Comparison of ENCODE assay signal across 8 mouse cellular contexts in the genomic region with DNA sequence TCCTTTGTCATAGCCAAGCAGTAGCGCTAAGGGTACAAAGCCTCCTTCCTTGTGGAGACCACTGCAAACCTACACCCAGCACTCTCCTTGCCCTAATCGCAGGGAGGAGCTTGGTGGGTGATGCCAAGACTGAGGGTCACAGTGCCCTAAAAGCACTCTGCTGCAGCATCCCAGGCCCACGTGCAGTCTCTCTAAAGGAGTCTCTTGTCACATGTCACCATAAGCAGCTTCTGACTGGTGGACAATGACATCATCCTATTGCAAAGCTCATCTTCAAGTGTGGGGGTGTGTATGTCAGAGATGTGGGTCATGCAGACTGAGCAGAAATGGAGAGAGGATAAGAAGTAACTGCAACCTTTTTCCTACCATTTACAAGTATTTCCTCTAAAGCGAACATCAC. TPM values are rescaled to one million over a fixed set of nuclear protein-coding genes. Genes with fewer than 3 reads are reported as not detected.
DNase-seq lines count a peak whose midpoint lies in the region; ATAC-seq and TF ChIP-seq lines count a peak whose summit lies in the region.

No protein-coding gene starts in this region.

- H3K9me3 ChIP-seq in heart, postnatal 0 days (replicated peaks; ENCODE audit: control insufficient read depth, low read length), result no peaks in the 10 kb centered on the region
- H3K9me3 ChIP-seq in hindbrain, postnatal 0 days (ENCODE audit: low read length), result no peaks in the 10 kb centered on the region
- H3K9me3 ChIP-seq in neural tube, embryonic 14.5 days (ENCODE audit: control insufficient read depth, low read length), result no peaks in the 10 kb centered on the region
- H3K9me3 ChIP-seq in kidney, embryonic 14.5 days (ENCODE audit: control insufficient read depth, low read length), result no peaks in the 10 kb centered on the region

- intact Hi-C loops in heart, adult 2 months (cut with DNase I), result no loop called here

- no peak for TF ChIP-seq EP300 in heart, postnatal 0 days (IDR thresholded peaks at IDR 0.05; ENCODE audit: low read depth)
- no peak for TF ChIP-seq EP300 in heart, adult 2 months (IDR thresholded peaks at IDR 0.05; ENCODE audit: insufficient read depth, low read depth, low read length)

- no peak overlapping the region for H3K27ac ChIP-seq in heart, postnatal 0 days (ENCODE audit: low read depth)
- H3K27ac ChIP-seq in heart, adult 2 months, result no peak overlapping the region
- peak overlapping the region; percentile 70 for H3K27ac ChIP-seq in hindbrain, postnatal 0 days
- no peak overlapping the region for H3K27ac ChIP-seq in neural tube, embryonic 14.5 days (ENCODE audit: low read depth, low read length)
- H3K27ac ChIP-seq in kidney, embryonic 14.5 days (ENCODE audit: low read depth, low read length), result no peak overlapping the region

- H3K27me3 ChIP-seq in heart, postnatal 0 days (ENCODE audit: control insufficient read depth, insufficient read depth, low read length), result no peaks in the 10 kb centered on the region
- no peaks in the 10 kb centered on the region for H3K27me3 ChIP-seq in heart, adult 2 months (ENCODE audit: control insufficient read depth, insufficient read depth, low read length)
- H3K27me3 ChIP-seq in hindbrain, postnatal 0 days (ENCODE audit: insufficient read depth, low read length), result no peaks in the 10 kb centered on the region
- peaks cover 2% of the 10 kb centered on the region; the same call in 1 of the 2 replicates for H3K27me3 ChIP-seq in neural tube, embryonic 14.5 days (ENCODE audit: control insufficient read depth, insufficient read depth, low read length)
- no peaks in the 10 kb centered on the region for H3K27me3 ChIP-seq in kidney, embryonic 14.5 days (ENCODE audit: control insufficient read depth, insufficient read depth, low read length)

- H3K4me1 ChIP-seq in heart, postnatal 0 days (ENCODE audit: control insufficient read depth, insufficient read depth), result peaks cover 28% of the 10 kb centered on the region
- H3K4me1 ChIP-seq in heart, adult 2 months (ENCODE audit: control insufficient read depth, insufficient read depth, low read length), result peaks cover 17% of the 10 kb centered on the region
- H3K4me1 ChIP-seq in hindbrain, postnatal 0 days (ENCODE audit: insufficient read depth, low read length), result peaks cover 22% of the 10 kb centered on the region
- peaks cover 34% of the 10 kb centered on the region for H3K4me1 ChIP-seq in neural tube, embryonic 14.5 days (ENCODE audit: control insufficient read depth, insufficient read depth, low read length)
- H3K4me1 ChIP-seq in kidney, embryonic 14.5 days (ENCODE audit: control insufficient read depth, insufficient read depth, low read length), result peaks cover 25% of the 10 kb centered on the region

- no peak for TF ChIP-seq POLR2A in heart, adult 2 months (IDR thresholded peaks at IDR 0.05; ENCODE audit: insufficient read depth, low read depth, low read length)

- no peaks in the 10 kb centered on the region for H3K79me2 ChIP-seq in heart, adult 2 months (replicated peaks; ENCODE audit: control insufficient read depth, insufficient read depth, low read length)

- ATAC-seq in heart, postnatal 0 days (ENCODE audit: insufficient read depth, low read depth), result no peak
- ATAC-seq in hindbrain, postnatal 0 days, result peak; percentile 71
- no peak for ATAC-seq in neural tube, embryonic 14.5 days (ENCODE audit: low read depth)
- ATAC-seq in kidney, embryonic 14.5 days (ENCODE audit: low FRiP score, low TSS enrichment), result no peak

- H3K36me3 ChIP-seq in heart, postnatal 0 days (replicated peaks; ENCODE audit: control insufficient read depth, insufficient read depth, low read length), result peaks cover 39% of the 10 kb centered on the region
- H3K36me3 ChIP-seq in heart, adult 2 months (ENCODE audit: control insufficient read depth, insufficient read depth, low read length), result no peaks in the 10 kb centered on the region
- H3K36me3 ChIP-seq in hindbrain, postnatal 0 days (ENCODE audit: insufficient read depth, low read length), result peaks cover 34% of the 10 kb centered on the region
- H3K36me3 ChIP-seq in neural tube, embryonic 14.5 days (ENCODE audit: control insufficient read depth, insufficient read depth, low read length), result peaks cover 34% of the 10 kb centered on the region
- H3K36me3 ChIP-seq in kidney, embryonic 14.5 days (ENCODE audit: control insufficient read depth, insufficient read depth, low read length), result peaks cover 39% of the 10 kb centered on the region

- TF ChIP-seq CTCF in heart, postnatal 0 days (IDR thresholded peaks at IDR 0.05; ENCODE audit: low read depth), result no peak
- no peak for TF ChIP-seq CTCF in heart, adult 2 months (IDR thresholded peaks at IDR 0.05)
- no peak for TF ChIP-seq CTCF in hindbrain, postnatal 0 days (IDR thresholded peaks at IDR 0.05; ENCODE audit: low read depth)

- WGBS in heart, postnatal 0 days, result 64% methylated on average over 4 of the region's 4 CpGs
- 73% methylated on average over 4 of the region's 4 CpGs for WGBS in heart, adult 2 months
- WGBS in hindbrain, postnatal 0 days, result 45% methylated on average over 4 of the region's 4 CpGs
- 68% methylated on average over 4 of the region's 4 CpGs for WGBS in neural tube, embryonic 14.5 days
- 76% methylated on average over 4 of the region's 4 CpGs for WGBS in kidney, embryonic 14.5 days

- no peak overlapping the region; the same call in 1 of the 2 replicates for H3K9ac ChIP-seq in heart, postnatal 0 days (replicated peaks; ENCODE audit: low read depth, low read length)
- H3K9ac ChIP-seq in heart, adult 2 months (ENCODE audit: low read depth, low read length), result no peak overlapping the region
- H3K9ac ChIP-seq in hindbrain, postnatal 0 days (replicated peaks; ENCODE audit: low read length), result peak overlapping the region; percentile 67
- H3K9ac ChIP-seq in neural tube, embryonic 14.5 days (replicated peaks; ENCODE audit: low read depth, low read length), result no peak overlapping the region
- H3K9ac ChIP-seq in kidney, embryonic 14.5 days (ENCODE audit: low read depth, low read length), result no peak overlapping the region

- H3K4me2 ChIP-seq in heart, postnatal 0 days (ENCODE audit: low read depth, low read length), result peak overlapping the region; percentile 96
- H3K4me2 ChIP-seq in hindbrain, postnatal 0 days (ENCODE audit: low read depth, low read length), result peak overlapping the region; percentile 73
- H3K4me2 ChIP-seq in neural tube, embryonic 14.5 days (ENCODE audit: low read depth, low read length), result peak overlapping the region; percentile 96
- H3K4me2 ChIP-seq in kidney, embryonic 14.5 days (replicated peaks; ENCODE audit: low read depth, low read length), result no peak overlapping the region

- peak; percentile 61 for DNase-seq in heart, postnatal 0 days (ENCODE audit: low spot score)
- no peak for DNase-seq in heart, adult 2 months
- DNase-seq in cerebellum, adult 11-12 months, result peak; percentile 72
- peak; percentile 74 for DNase-seq in hindbrain, postnatal 0 days (ENCODE audit: low spot score)
- DNase-seq in kidney, adult 8-10 months, result no peak
- no peak for DNase-seq in gastrocnemius, adult 18-20 months (ENCODE audit: low spot score)

- H3K4me3 ChIP-seq in heart, postnatal 0 days (ENCODE audit: low read depth, low read length), result peak overlapping the region; percentile 78; the same call in 1 of the 2 replicates
- no peak overlapping the region for H3K4me3 ChIP-seq in heart, adult 2 months
- peak overlapping the region; percentile 54 for H3K4me3 ChIP-seq in hindbrain, postnatal 0 days (ENCODE audit: low read length)
- H3K4me3 ChIP-seq in neural tube, embryonic 14.5 days (ENCODE audit: low read depth, low read length), result peak overlapping the region; percentile 56
- H3K4me3 ChIP-seq in kidney, embryonic 14.5 days (ENCODE audit: low read length), result no peak overlapping the region

RNA-seq across cellular contexts. Expression of a gene that starts 3.9 kb away (rescaled TPM):
- total RNA-seq in heart, postnatal 0 days (2014; rRNA removed; ENCODE audit: low replicate concordance), result 38.9 and 52.4 TPM in 2 replicates
- 4.5 and 5.2 TPM in 2 replicates for polyA plus RNA-seq in heart, postnatal 0 days (2015; fragmentation: Nextera tagmentation; extraction: Ambion mirVana)
- total RNA-seq in heart, adult 2 months (2021), result 10 to 100 TPM; 15.7 to 18.0 TPM
- polyA plus RNA-seq in heart, adult 2 months (2012; rRNA removed), result 27.3 and 50.1 TPM in 2 replicates
- 63.0 and 83.5 TPM in 2 replicates for total RNA-seq in hindbrain, postnatal 0 days (2014; rRNA removed)
- polyA plus RNA-seq in hindbrain, postnatal 0 days (2015; fragmentation: Nextera tagmentation; extraction: Ambion mirVana), result 9.8 and 10.9 TPM in 2 replicates
- 14.8 and 18.0 TPM in 2 replicates for polyA plus RNA-seq in neural tube, embryonic 14.5 days (2014; fragmentation: Nextera tagmentation; extraction: Ambion mirVana)
- polyA plus RNA-seq in kidney, embryonic 14.5 days (2014; fragmentation: Nextera tagmentation; extraction: Ambion mirVana), result 8.4 and 17.3 TPM in 2 replicates
- total RNA-seq in gastrocnemius, adult 18-20 months (2021), result 1 to 10 TPM; 5.2 to 5.5 TPM

RNA-seq across cellular contexts. Expression of a gene that starts 39.1 kb away (rescaled TPM):
- 37.9 and 45.0 TPM in 2 replicates for total RNA-seq in heart, postnatal 0 days (2014; rRNA removed; ENCODE audit: low replicate concordance)
- 64.2 and 70.3 TPM in 2 replicates for polyA plus RNA-seq in heart, postnatal 0 days (2015; fragmentation: Nextera tagmentation; extraction: Ambion mirVana)
- 10 to 100 TPM; 40.1 to 48.2 TPM for total RNA-seq in heart, adult 2 months (2021)
- 32.5 and 54.3 TPM in 2 replicates for polyA plus RNA-seq in heart, adult 2 months (2012; rRNA removed)
- 41.6 and 43.7 TPM in 2 replicates for total RNA-seq in hindbrain, postnatal 0 days (2014; rRNA removed)
- 74.1 and 81.6 TPM in 2 replicates for polyA plus RNA-seq in hindbrain, postnatal 0 days (2015; fragmentation: Nextera tagmentation; extraction: Ambion mirVana)
- 97.2 and 110 TPM in 2 replicates for polyA plus RNA-seq in neural tube, embryonic 14.5 days (2014; fragmentation: Nextera tagmentation; extraction: Ambion mirVana)
- polyA plus RNA-seq in kidney, embryonic 14.5 days (2014; fragmentation: Nextera tagmentation; extraction: Ambion mirVana), result 166 and 188 TPM in 2 replicates
- 10 to 100 TPM; 47.8 to 58.0 TPM for total RNA-seq in gastrocnemius, adult 18-20 months (2021)

RNA-seq across cellular contexts. Expression of a gene that starts 46.4 kb away (rescaled TPM):
- total RNA-seq in heart, postnatal 0 days (2014; rRNA removed; ENCODE audit: low replicate concordance), result 2.0 and 3.1 TPM in 2 replicates
- 0.92 and 1.1 TPM in 2 replicates for polyA plus RNA-seq in heart, postnatal 0 days (2015; fragmentation: Nextera tagmentation; extraction: Ambion mirVana)
- 1 to 10 TPM; 4.3 to 4.8 TPM for total RNA-seq in heart, adult 2 months (2021)
- polyA plus RNA-seq in heart, adult 2 months (2012; rRNA removed), result 2.5 and 2.8 TPM in 2 replicates
- total RNA-seq in hindbrain, postnatal 0 days (2014; rRNA removed), result 0.68 and 1.8 TPM in 2 replicates
- 2.1 and 2.4 TPM in 2 replicates for polyA plus RNA-seq in hindbrain, postnatal 0 days (2015; fragmentation: Nextera tagmentation; extraction: Ambion mirVana)
- polyA plus RNA-seq in neural tube, embryonic 14.5 days (2014; fragmentation: Nextera tagmentation; extraction: Ambion mirVana), result 0.36 and 0.50 TPM in 2 replicates
- polyA plus RNA-seq in kidney, embryonic 14.5 days (2014; fragmentation: Nextera tagmentation; extraction: Ambion mirVana), result 0.55 and 1.1 TPM in 2 replicates
- 1 to 10 TPM; 3.1 to 7.2 TPM for total RNA-seq in gastrocnemius, adult 18-20 months (2021)

Comparison
In these comparisons a context has a peak if more than half of its experiments do, and no peak if none do; other contexts are left out.
1. DNase-seq: peak in heart, postnatal 0 days (single experiment), cerebellum, adult 11-12 months (single experiment) and hindbrain, postnatal 0 days (single experiment); none in heart, adult 2 months (0 of 2), kidney, adult 8-10 months (0 of 2) and gastrocnemius, adult 18-20 months (single experiment).
2. H3K4me3 ChIP-seq: peak in heart, postnatal 0 days (single experiment), hindbrain, postnatal 0 days (single experiment) and neural tube, embryonic 14.5 days (single experiment); none in heart, adult 2 months (single experiment) and kidney, embryonic 14.5 days (single experiment).